Mouse (Mus musculus): ENCODE measurements around the gene Ddb2.

GRCm38 (mm10) chr2:91283972-91284371 lies 47.2 kb upstream of the Ddb2 start:
- no peak for TF ChIP-seq CTCF (IDR thresholded peaks at IDR 0.05; ENCODE audit: insufficient read depth, low read length)
- no peak for TF ChIP-seq POLR2A (IDR thresholded peaks at IDR 0.05; ENCODE audit: borderline replicate concordance, extremely low read depth, low read depth, low read length)

Measured in lung, adult 2 months (tissue).